Mouse (Mus musculus): ENCODE data around the gene Tmem117.

The Tmem117 gene

DNA sequence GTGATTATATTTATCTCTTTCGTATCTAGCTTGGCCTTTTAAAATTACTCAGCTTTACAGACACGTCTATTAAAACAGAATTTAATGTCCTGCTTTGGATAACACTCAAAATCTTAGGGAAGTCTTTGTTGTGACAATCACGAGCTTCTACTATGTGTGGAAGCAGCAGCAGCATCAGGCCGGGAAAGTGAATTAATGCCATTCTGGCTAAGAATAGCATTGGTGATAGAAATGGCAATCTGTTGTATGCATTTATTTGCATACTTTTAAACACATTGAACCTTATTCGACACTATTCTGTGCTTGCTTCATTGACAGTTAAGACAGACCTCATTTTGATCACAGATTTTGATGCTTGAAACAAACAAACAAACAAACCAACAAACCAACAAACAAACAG, 239.3 kb downstream of the Tmem117 start:
- TF ChIP-seq GATA4 (IDR thresholded peaks at IDR 0.05; ENCODE audit: insufficient replicate concordance, low read length): no peak

DNA sequence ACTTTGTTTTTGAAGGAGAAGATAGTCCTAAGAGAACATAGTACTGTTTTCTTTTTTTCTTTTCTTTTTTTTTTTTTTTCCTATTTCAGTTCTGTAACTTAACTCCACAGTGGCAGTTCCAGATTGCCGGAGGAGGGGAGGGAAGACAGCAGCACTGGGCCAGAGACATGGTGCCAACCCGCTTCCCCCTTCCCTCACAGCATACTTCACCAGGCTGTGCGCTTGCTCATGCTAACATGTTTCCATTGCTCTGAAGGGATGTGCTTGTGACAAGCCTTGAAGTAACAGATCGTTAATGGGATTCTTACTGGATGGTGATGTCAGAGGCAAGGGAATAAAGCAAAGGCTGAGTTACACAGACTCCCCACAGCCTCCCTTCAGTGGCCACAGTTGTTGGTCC, 256.0 kb downstream of the Tmem117 start:
- no peak for TF ChIP-seq GATA4 (IDR thresholded peaks at IDR 0.05; ENCODE audit: insufficient replicate concordance, low read length)

DNA sequence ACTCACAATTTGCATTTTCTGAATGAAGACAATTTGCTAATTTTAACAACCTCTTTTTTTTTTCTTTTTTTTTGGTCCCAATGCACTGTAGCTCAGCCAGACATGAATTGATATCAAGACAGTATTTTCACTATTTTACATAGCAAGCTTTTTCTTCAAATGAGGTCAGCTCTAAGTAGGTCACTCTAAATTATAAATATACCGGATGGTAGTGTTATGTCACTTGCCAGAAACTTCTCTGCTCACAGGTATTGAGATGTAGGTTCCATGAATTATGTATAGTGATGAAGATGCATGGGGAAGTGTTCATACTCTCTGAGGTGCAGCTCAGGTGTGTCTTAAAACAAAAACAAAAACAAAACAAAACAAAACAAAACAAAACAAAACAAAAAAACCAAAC, 264.2 kb downstream of the Tmem117 start:
- no peak for TF ChIP-seq GATA4 (IDR thresholded peaks at IDR 0.05; ENCODE audit: insufficient replicate concordance, low read length)

DNA sequence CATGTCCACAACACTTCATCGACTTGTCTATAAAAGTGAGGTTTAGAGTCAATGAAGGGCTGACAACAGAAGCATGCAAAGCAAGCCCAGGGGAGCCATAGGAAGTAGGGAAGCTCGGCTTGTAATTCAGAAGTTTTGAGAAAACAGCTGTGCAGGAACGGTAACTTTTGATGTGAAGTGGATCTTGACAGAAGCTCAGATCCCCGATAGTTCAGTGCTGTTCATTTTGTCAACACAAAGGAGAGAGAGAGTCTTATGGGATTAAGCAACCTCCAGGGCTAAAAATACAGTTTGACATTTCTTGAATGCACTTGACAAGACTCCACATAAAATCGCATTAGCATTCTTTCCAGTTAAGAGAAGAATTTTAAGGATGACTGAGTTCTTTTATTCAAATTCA, 265.1 kb downstream of the Tmem117 start:
- TF ChIP-seq GATA4 (IDR thresholded peaks at IDR 0.05; ENCODE audit: insufficient replicate concordance, low read length): no peak

DNA sequence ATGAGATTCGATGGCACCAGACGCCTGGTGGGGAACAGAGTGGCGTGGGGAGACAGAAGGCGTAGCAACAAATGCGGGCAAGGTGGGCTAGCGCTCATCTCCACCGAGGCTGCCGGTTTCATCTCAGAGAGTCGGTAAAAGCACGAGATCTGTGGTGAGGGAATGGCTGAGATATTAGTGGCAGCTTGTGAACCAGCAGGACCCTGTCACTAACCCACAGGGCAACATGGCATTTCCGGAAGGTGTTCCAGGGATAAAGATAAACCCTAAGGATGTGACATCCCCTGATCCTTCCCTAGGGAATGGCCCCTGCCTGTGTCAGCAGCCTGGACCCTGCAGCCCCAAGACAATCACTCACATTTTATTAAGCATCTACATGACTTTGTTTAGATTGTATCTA, 266.6 kb downstream of the Tmem117 start:
- TF ChIP-seq GATA4 (IDR thresholded peaks at IDR 0.05; ENCODE audit: insufficient replicate concordance, low read length): no peak

DNA sequence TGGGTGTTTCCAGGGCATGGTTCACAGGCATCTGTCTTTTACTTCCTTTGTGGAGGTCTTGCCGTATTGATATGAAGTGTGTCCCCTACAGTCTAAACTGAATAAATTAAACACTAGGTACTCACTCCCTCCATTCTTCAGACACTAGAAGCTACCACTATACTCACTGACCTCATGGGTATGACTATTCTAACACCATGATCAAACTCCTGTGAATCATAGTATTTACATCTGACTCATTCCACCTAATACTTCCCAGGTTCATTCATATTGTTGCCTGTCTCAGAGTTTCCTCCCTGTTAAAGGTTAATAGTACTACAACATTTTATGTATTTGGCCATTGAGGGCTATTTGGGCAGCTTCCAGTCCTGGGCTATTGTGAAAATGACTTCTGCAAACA, 274.2 kb downstream of the Tmem117 start:
- no peak for TF ChIP-seq GATA4 (IDR thresholded peaks at IDR 0.05; ENCODE audit: insufficient replicate concordance, low read length)

DNA sequence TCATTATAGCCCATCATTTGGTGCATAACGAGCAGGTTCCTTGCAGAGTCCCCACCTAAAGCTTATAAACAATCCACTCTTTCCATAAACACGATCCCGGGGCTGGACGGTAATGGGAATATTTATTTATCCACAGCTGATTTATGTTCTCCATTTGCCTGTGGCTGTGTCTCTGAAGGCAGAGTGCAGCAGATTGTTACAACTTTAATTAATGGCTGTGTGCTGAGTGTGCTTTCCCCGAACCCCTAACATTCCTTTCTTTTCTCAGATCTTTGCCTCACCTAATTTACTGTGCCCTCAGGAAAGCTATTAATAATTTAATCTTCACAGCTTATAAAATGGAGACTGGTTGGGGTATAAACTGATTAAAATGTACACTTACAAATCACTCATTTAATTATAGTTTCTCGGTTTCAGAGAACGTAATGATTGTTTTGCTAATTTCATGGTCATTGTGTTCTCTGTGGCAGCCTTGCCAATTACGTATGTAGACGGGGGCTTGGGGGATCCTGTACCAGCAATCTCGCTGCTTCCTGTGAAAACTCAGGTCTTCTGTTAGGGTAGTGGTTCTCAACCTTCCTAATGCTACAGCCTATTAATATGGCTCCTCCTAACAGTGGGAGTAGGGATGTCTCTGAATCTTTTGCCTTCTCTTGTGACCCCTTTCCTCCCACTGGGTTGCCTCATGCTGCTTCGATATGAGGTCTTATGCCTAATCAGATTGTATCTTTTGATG, 275.8 kb downstream of the Tmem117 start:
- TF ChIP-seq GATA4 (IDR thresholded peaks at IDR 0.05; ENCODE audit: insufficient replicate concordance, low read length): no peak

DNA sequence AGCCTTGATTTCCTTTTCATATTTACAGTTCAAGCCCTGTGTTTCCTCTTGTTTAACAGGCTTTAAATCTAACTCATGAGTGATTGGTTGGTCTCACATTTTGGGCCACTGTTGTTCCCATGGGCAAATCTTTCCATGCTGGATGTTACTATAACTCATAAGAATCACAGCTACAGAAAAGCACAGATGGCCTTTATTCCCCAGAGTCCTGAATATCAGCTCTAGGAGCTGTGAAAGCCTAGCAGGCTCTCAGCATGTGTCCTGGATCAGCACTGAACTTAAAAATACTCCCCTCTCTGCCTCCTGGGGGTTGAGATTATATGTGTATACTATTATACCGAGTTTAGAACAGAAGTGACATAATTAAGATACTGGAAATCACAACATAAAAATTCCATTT, 292.6 kb downstream of the Tmem117 start:
- TF ChIP-seq GATA4 (IDR thresholded peaks at IDR 0.05; ENCODE audit: insufficient replicate concordance, low read length): no peak

DNA sequence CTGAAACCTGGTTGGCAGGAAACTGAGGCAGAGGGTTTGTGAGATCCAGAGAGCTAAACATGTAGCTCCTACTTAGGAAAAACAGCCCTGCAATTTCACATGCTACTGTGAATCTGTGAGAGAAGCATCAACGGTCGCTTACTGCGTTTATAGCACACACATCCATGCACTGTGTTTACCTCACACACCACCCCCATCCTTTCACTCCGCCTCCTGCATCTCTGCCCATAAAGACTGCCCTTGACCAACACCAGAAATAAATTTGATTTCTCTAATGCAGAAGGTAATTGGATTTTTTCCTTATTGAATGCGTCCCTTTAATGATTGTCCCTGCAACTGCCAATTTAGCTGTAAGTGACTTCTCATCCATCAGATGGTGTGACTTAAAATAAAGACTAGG, 299.0 kb downstream of the Tmem117 start:
- TF ChIP-seq GATA4 (IDR thresholded peaks at IDR 0.05; ENCODE audit: insufficient replicate concordance, low read length): no peak

DNA sequence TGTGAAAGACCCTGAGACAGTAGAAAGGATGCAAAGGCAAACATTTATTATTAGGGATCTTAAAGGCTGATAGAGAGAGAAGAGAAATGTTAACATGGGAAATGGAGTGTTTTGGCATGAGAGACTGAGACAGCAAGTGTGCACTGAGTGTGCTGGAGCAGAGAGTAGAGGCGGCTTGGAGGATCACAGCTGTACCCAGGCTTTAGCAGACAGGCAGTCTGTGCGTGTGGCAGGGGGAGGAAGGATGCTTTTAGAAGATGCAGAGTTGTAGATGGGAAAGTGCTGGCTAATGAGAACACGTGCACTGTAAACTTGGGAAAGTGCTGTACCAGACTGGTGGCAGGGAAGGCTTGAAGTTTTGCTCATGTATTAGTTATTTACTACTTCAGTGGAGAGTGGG, 301.7 kb downstream of the Tmem117 start:
- TF ChIP-seq GATA4 (IDR thresholded peaks at IDR 0.05; ENCODE audit: insufficient replicate concordance, low read length): no peak

DNA sequence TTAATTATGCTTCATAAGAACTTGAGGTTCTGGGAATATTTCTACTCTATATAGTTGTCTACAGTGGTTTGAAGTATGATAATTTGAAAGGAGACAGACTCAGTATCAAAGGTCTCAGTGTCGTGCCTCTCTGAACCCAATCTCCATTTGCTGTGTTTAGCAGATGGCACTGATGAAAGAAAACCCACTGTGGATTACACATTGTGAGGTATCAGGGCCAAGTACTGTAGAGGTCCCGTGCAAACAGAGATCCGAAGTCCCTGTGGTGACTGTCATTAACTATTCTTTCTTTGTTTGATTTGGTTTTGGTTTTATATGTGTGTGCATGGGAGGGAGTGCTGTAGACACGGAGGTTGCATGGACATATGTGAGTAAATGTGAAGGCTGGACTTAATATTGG, 304.0 kb downstream of the Tmem117 start:
- no peak for TF ChIP-seq GATA4 (IDR thresholded peaks at IDR 0.05; ENCODE audit: insufficient replicate concordance, low read length)

DNA sequence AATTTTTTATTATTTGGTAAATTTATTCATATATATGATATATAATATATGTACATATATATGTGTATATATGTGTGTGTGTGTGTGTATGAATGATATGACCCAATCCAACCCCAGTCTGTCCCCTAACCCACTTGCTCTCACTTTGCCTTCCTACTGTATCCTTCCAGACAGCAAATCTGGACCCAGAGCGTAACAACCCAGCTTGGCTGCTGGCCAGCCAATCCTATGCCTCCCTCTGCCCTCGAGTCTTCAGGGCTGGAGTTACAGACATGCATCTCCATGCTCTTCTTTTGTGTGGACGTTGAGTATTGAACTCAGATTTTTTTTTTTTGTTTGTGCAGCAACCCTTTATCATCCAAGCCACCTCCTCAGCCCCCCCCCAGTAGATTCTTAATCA, 304.4 kb downstream of the Tmem117 start:
- no peak for TF ChIP-seq GATA4 (IDR thresholded peaks at IDR 0.05; ENCODE audit: insufficient replicate concordance, low read length)

DNA sequence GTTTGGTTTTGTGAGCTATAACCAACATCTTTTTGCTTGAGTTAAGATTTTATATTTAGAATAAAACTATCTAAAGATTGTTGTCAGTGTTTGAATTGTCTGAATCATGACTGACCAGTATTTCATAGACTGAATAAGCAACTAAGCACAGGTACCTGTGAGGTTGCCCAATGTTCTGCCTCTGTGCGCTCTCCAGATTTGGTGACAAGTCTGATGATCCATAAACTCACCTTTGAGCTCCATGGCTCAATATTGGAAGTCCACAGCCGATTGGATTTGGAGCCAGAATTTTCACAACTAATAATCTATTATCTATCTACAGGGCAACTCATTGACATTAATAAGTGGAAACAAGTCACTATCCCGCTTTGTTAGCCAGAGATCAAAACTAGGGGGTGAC, 312.9 kb downstream of the Tmem117 start:
- no peak for TF ChIP-seq GATA4 (IDR thresholded peaks at IDR 0.05; ENCODE audit: insufficient replicate concordance, low read length)

DNA sequence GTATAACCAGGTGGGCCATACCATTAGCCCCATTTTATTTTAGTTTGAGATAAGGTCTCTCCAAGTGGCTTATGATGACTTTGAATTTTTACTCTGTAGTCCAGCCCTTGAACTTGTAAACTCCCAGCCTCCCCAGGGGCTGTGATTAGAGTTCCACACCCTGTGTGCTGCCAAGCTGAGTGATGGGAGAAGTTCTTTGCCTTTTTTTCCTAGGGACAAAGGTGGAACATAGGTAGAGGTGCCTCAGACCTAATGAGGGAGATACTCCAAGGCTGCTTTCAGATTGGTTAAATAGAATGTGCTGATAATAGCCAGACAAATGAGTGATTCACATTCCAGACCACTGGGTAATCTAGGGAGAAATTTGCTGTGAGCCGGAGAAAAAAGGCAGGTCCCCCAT, 313.4 kb downstream of the Tmem117 start:
- no peak for TF ChIP-seq GATA4 (IDR thresholded peaks at IDR 0.05; ENCODE audit: insufficient replicate concordance, low read length)

DNA sequence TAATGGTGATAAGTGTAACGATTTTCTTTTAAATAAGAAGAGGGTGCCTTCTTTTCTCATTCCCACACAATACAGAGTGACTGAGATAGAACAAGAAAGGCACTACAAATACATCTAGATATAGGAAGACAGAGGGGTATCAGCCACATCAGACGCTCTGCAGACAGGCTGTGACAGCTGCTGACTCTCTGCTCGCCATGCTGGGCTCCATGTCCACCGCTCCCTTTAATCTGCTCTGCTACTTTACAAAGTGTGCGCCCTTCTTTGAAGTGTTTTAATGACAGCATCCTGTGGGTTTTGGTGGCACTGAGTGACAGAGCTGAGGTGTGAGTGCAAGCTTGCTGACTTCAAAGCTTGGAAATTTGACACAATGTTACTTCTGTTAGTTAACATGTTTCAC, 314.9 kb downstream of the Tmem117 start:
- no peak for TF ChIP-seq GATA4 (IDR thresholded peaks at IDR 0.05; ENCODE audit: insufficient replicate concordance, low read length)

DNA sequence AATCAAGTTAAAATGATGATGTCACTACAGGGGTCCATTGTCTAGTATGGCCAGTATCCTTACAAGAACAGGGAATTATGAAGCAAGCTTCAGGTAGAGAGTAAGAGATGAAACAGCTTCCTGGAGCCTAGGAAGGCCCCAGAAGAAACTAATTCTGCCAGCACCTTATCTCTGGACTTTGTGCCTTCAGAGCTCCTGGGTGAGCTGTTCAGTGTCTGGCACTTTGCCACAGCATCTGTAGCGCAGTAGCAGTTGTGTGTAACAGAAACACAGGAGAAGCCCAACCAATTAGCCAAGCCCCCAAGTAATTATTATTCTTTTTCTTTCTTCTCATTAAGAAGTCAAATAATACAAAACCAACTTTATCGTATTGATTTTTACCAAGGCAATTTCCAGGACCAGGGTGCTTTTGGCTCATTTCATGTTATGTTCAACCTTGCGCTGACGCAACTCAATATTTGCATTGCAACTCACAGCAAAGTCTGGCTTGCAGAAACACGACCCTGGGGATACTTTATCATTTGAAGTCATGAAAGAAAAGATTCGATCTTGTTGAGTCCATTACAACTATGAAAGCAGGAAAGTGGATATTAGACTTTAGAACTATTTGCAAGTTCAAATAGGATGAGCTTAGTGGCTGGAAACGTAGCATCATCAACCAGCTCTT, 322.5 kb downstream of the Tmem117 start:
- TF ChIP-seq GATA4 (IDR thresholded peaks at IDR 0.05; ENCODE audit: insufficient replicate concordance, low read length): peak; percentile 78

DNA sequence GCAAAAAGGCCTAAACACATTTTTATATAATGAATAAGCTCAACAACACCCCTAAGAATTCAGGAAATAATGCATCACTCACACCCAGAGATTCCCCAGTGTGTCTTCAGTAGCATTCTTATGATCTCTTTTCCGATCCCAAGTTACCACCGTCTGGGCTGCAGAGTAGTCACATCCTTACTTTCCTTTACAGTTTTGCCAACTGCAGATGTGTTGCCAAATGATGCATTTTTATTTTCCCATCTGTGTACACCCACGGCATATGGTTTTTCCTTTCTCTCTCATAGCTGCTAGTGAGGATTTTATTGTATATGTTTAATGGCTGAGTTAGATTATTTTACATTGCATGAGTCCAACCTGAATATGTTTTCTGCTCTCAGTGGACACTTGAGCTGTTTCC, 327.7 kb downstream of the Tmem117 start:
- TF ChIP-seq GATA4 (IDR thresholded peaks at IDR 0.05; ENCODE audit: insufficient replicate concordance, low read length): no peak
